Mouse (Mus musculus) MEL (cell line): Measurements from ENCODE around the gene Ofcc1. TPM values are rescaled to one million over a fixed set of nuclear protein-coding genes. Genes with fewer than 3 reads are reported as not detected.

Experiments used
- DNase-seq: peaks from one replicate; pipeline ENCODE4 v3.0.0; 2011; ENCODE audit warnings: low read depth, low spot score
- H3K27ac ChIP-seq: 2 replicates; pipeline ENCODE4 v1.5.1; 2012; ENCODE audit warnings: low read depth, mild to moderate bottlenecking, control low read depth, low read length, moderate library complexity; ENCODE audit not compliant: control insufficient read depth
- H3K27me3 ChIP-seq, 2 experiments: fragments of 150-350 bp in 1 of 2; sonication (generic) in 1 of 2; 2 replicates each; pipeline ENCODE4 v1.6.1; 2012; ENCODE audit warnings: low read length in 2 of 2, mild to moderate bottlenecking in 2 of 2, improper control_type of control experiment in 1 of 2, moderate library complexity in 1 of 2; ENCODE audit not compliant: insufficient read depth in 2 of 2, control insufficient read depth in 1 of 2
- H3K36me3 ChIP-seq, 2 experiments: 2 replicates each; pipeline ENCODE4 v1.6.1; 2012 to 2014; ENCODE audit warnings: low read length in 2 of 2, improper control_type of control experiment in 1 of 2, inconsistent platforms in 1 of 2, mild to moderate bottlenecking in 1 of 2; ENCODE audit not compliant: insufficient read depth in 2 of 2, control insufficient read depth in 1 of 2
- H3K4me1 ChIP-seq, 2 experiments: fragments of 150-350 bp in 1 of 2; sonication (generic) in 1 of 2; 2 replicates each; pipeline ENCODE4 v1.6.1; 2012; ENCODE audit warnings: low read length in 2 of 2, improper control_type of control experiment in 1 of 2, mild to moderate bottlenecking in 1 of 2; ENCODE audit not compliant: insufficient read depth in 2 of 2, control insufficient read depth in 1 of 2
- H3K4me3 ChIP-seq, 2 experiments: fragments of 150-350 bp in 1 of 2; sonication (generic) in 1 of 2; 2 replicates each; pipeline ENCODE4 v1.5.1; 2012; ENCODE audit warnings: low read depth in 2 of 2, low read length in 2 of 2, mild to moderate bottlenecking in 2 of 2, moderate library complexity in 2 of 2, control low read depth in 1 of 2, improper control_type of control experiment in 1 of 2; ENCODE audit not compliant: control insufficient read depth in 1 of 2, insufficient read depth in 1 of 2
- H3K79me2 ChIP-seq: 2 replicates; pipeline ENCODE4 v1.6.1; 2012; ENCODE audit warnings: mild to moderate bottlenecking, low read length, moderate library complexity; ENCODE audit not compliant: control insufficient read depth, poor library complexity, insufficient read depth
- H3K9ac ChIP-seq: 2 replicates; pipeline ENCODE4 v1.6.1; 2012; ENCODE audit warnings: low read depth, mild to moderate bottlenecking, control low read depth, low read length, moderate library complexity; ENCODE audit not compliant: control insufficient read depth, poor library complexity, severe bottlenecking
- H3K9me3 ChIP-seq: fragments of 150-350 bp; sonication (generic); replicated peaks from 2 replicates; pipeline ENCODE4 v1.6.1; 2012; ENCODE audit warnings: mild to moderate bottlenecking, low read length, improper control_type of control experiment, moderate library complexity; ENCODE audit not compliant: insufficient read depth
- BHLHE40 ChIP-seq: IDR thresholded peaks from 2 replicates; pipeline ENCODE4 v1.6.1; 2012; ENCODE audit warnings: low read depth, mild to moderate bottlenecking, inconsistent platforms, low read length, improper control_type of control experiment, borderline replicate concordance
- CHD1 ChIP-seq: IDR thresholded peaks from 2 replicates; pipeline ENCODE4 v1.6.1; 2012; ENCODE audit warnings: low read depth, mild to moderate bottlenecking, inconsistent platforms, low read length, improper control_type of control experiment
- CTCF ChIP-seq, 3 experiments: IDR thresholded peaks in 2 of 3; conservative IDR thresholded peaks in 1 of 3; 2 replicates each; pipeline ENCODE4 v1.5.1; 2011 to 2012; ENCODE audit warnings: low read length in 3 of 3, low read depth in 2 of 3, mild to moderate bottlenecking in 2 of 3, improper control_type of control experiment in 1 of 3, inconsistent platforms in 1 of 3, mixed read lengths in 1 of 3, moderate library complexity in 1 of 3; ENCODE audit not compliant: control insufficient read depth in 1 of 3, insufficient read depth in 1 of 3, poor library complexity in 1 of 3, severe bottlenecking in 1 of 3
- E2F4 ChIP-seq: IDR thresholded peaks from 2 replicates; pipeline ENCODE4 v1.6.1; 2011; ENCODE audit warnings: low read depth, low read length, improper control_type of control experiment, borderline replicate concordance
- EP300 ChIP-seq, 2 experiments: IDR thresholded peaks; 2 replicates each; pipeline ENCODE4 v1.6.1; 2011; ENCODE audit warnings: improper control_type of control experiment in 2 of 2, low read length in 2 of 2, low read depth in 1 of 2, mild to moderate bottlenecking in 1 of 2
- GABPA ChIP-seq: IDR thresholded peaks from 2 replicates; pipeline ENCODE4 v1.6.1; 2012; ENCODE audit warnings: low read depth, mild to moderate bottlenecking, inconsistent platforms, low read length, improper control_type of control experiment, moderate library complexity
- HCFC1 ChIP-seq: IDR thresholded peaks from 2 replicates; pipeline ENCODE4 v1.6.1; 2012; ENCODE audit warnings: low read depth, mild to moderate bottlenecking, inconsistent platforms, low read length, improper control_type of control experiment, moderate library complexity
- JUND ChIP-seq: IDR thresholded peaks from 2 replicates; pipeline ENCODE4 v1.6.1; 2011; ENCODE audit warnings: low read depth, mild to moderate bottlenecking, improper control_type of control experiment, low read length
- KAT2A ChIP-seq: conservative IDR thresholded peaks from 2 replicates; pipeline ENCODE4 v1.6.1; 2012; ENCODE audit warnings: low read depth, low read length, improper control_type of control experiment, inconsistent platforms
- MAFK ChIP-seq: IDR thresholded peaks from 2 replicates; pipeline ENCODE4 v1.6.1; 2011; ENCODE audit warnings: low read depth, mild to moderate bottlenecking, low read length, improper control_type of control experiment, borderline replicate concordance
- MEF2A ChIP-seq: IDR thresholded peaks from 2 replicates; pipeline ENCODE4 v1.6.1; 2014; ENCODE audit warnings: low read depth, mild to moderate bottlenecking, inconsistent platforms, low read length, improper control_type of control experiment; ENCODE audit not compliant: poor library complexity, insufficient replicate concordance, severe bottlenecking; ENCODE audit errors: extremely low read depth
- MYB ChIP-seq: IDR thresholded peaks from 2 replicates; pipeline ENCODE4 v1.6.1; 2011; ENCODE audit warnings: mild to moderate bottlenecking, low read depth, low read length, improper control_type of control experiment
- NELFE ChIP-seq: IDR thresholded peaks from 2 replicates; pipeline ENCODE4 v1.6.1; 2011; ENCODE audit warnings: low read depth, low read length, improper control_type of control experiment
- POLR2AphosphoS2 ChIP-seq: IDR thresholded peaks from 2 replicates; pipeline ENCODE4 v1.6.1; 2011; ENCODE audit warnings: low read length, improper control_type of control experiment
- RAD21 ChIP-seq: IDR thresholded peaks from 2 replicates; pipeline ENCODE4 v1.6.1; 2011; ENCODE audit warnings: mild to moderate bottlenecking, low read depth, low read length, improper control_type of control experiment
- SIN3A ChIP-seq: IDR thresholded peaks from 2 replicates; pipeline ENCODE4 v1.6.1; 2012; ENCODE audit warnings: low read length, improper control_type of control experiment, inconsistent platforms
- SMC3 ChIP-seq: IDR thresholded peaks from 2 replicates; pipeline ENCODE4 v1.6.1; 2011; ENCODE audit warnings: low read depth, low read length, improper control_type of control experiment
- TCF12 ChIP-seq: IDR thresholded peaks from 2 replicates; pipeline ENCODE4 v1.6.1; 2014; ENCODE audit warnings: low read depth, mild to moderate bottlenecking, inconsistent platforms, low read length, improper control_type of control experiment, moderate library complexity
- ZC3H11A ChIP-seq: IDR thresholded peaks from 2 replicates; pipeline ENCODE4 v1.6.1; 2012; ENCODE audit warnings: low read depth, mild to moderate bottlenecking, inconsistent platforms, low read length, improper control_type of control experiment
- ZNF384 ChIP-seq: IDR thresholded peaks from 2 replicates; pipeline ENCODE4 v1.6.1; 2012; ENCODE audit warnings: low read depth, mild to moderate bottlenecking, inconsistent platforms, low read length, improper control_type of control experiment
- polyA plus RNA-seq, 2 experiments: library from polyadenylated mRNA; stranded (reverse) in 1 of 2; unstranded in 1 of 2; fragments of >175 nt in 1 of 2; fragments of >200 nt in 1 of 2; gene quantifications; 2 replicates each; pipeline versions ENCODE4 v1.2.1 to v1.2.4; 2012; ENCODE audit warnings: low replicate concordance in 2 of 2, low read depth in 1 of 2; ENCODE audit not compliant: insufficient read length in 2 of 2, insufficient read depth in 1 of 2, missing spikeins in 1 of 2
- total RNA-seq: library from RNA; depleted of rRNA; stranded (reverse); fragments of 300-350 nt; gene quantifications from 2 replicates; pipeline ENCODE4 v1.2.3, GENCODE M21; 2012

Ofcc1 gene
- total and polyA plus RNA-seq, 3 experiments: not detected

- TF ChIP-seq JUND (no peak), TCF12 (no peak), CTCF (IDR thresholded peaks at IDR 0.05 in 2 of 3, conservative IDR thresholded peaks at IDR 0.05 in 1 of 3; ENCODE audit: control insufficient read depth in 1 of 3, insufficient read depth in 1 of 3, low read depth in 2 of 3, low read length in 3 of 3, poor library complexity in 1 of 3, severe bottlenecking in 1 of 3) (no peak), CHD1 (no peak), BHLHE40 (no peak), EP300 (IDR thresholded peaks at IDR 0.05; ENCODE audit: low read depth in 1 of 2, low read length in 2 of 2) (no peak), ZNF384 (no peak), E2F4 (no peak), MAFK (no peak), ZC3H11A (no peak), MEF2A (no peak), RAD21 (no peak), KAT2A (no peak), POLR2AphosphoS2 (no peak), SIN3A (no peak)
- Histone ChIP-seq H3K9me3 (no peaks in the 10 kb centered on the region), H3K27me3 (no peaks in the 10 kb centered on the region), H3K36me3 (no peaks in the 10 kb centered on the region), H3K4me1 (no peaks in the 10 kb centered on the region), H3K4me3 (no peak overlapping the region), H3K9ac (no peak overlapping the region), H3K27ac (no peak overlapping the region), H3K79me2 (no peaks in the 10 kb centered on the region)
- no peak for DNase-seq
These were observed 46.0 kb downstream of the Ofcc1 start for GRCm38 (mm10) chr13:40315158-40315792.

- Histone ChIP-seq H3K9me3 (no peaks in the 10 kb centered on the region), H3K4me1 (no peaks in the 10 kb centered on the region), H3K4me3 (no peak overlapping the region), H3K27me3 (no peaks in the 10 kb centered on the region), H3K79me2 (no peaks in the 10 kb centered on the region), H3K27ac (no peak overlapping the region), H3K36me3 (no peaks in the 10 kb centered on the region), H3K9ac (no peak overlapping the region)
- no peak for TF ChIP-seq HCFC1
- TF ChIP-seq MEF2A: no peak
- TF ChIP-seq MYB: no peak
- no peak for TF ChIP-seq CHD1
- no peak for TF ChIP-seq GABPA
- TF ChIP-seq SMC3: no peak
- TF ChIP-seq TCF12: no peak
- TF ChIP-seq NELFE: no peak
- no peak for DNase-seq
These were observed 68.4 kb downstream of the Ofcc1 start for GRCm38 (mm10) chr13:40292891-40293290.
